Mouse (Mus musculus) CH12.LX (cell line): ENCODE data around the gene Lgi2. TPM values are rescaled to one million over a fixed set of nuclear protein-coding genes. Genes with fewer than 3 reads are reported as not detected.

Source experiments
- DNase-seq: peaks from one replicate; pipeline ENCODE4 v3.0.0-alpha.2; 2013; ENCODE audit errors: extremely low read depth
- H3K27ac ChIP-seq: 2 replicates; pipeline ENCODE4 v1.5.1; 2012; ENCODE audit warnings: low read depth, mild to moderate bottlenecking, control low read depth, moderate library complexity; ENCODE audit not compliant: insufficient read depth
- H3K27me3 ChIP-seq: replicated peaks from 2 replicates; pipeline ENCODE3; 2012; ENCODE audit warnings: inconsistent platforms
- H3K36me3 ChIP-seq, 2 experiments: replicated peaks in 1 of 2; 2 replicates each; pipeline versions ENCODE3 to v1.6.1; 2012; ENCODE audit warnings: inconsistent platforms in 1 of 2, low read length in 1 of 2, mild to moderate bottlenecking in 1 of 2, mixed read lengths in 1 of 2, moderate library complexity in 1 of 2; ENCODE audit not compliant: control insufficient read depth in 1 of 2, insufficient read depth in 1 of 2
- H3K4me1 ChIP-seq, 2 experiments: 2 replicates each; pipeline ENCODE4 v1.6.1; 2012; ENCODE audit warnings: inconsistent platforms in 1 of 2, moderate library complexity in 1 of 2; ENCODE audit not compliant: insufficient read depth in 2 of 2, control insufficient read depth in 1 of 2
- H3K4me2 ChIP-seq: 2 replicates; pipeline ENCODE4 v1.6.1; 2012; ENCODE audit warnings: low read depth, mild to moderate bottlenecking, control low read depth; ENCODE audit not compliant: poor library complexity, insufficient read depth, severe bottlenecking
- H3K4me3 ChIP-seq, 3 experiments: fragments of 150-350 bp in 1 of 3; sonication (generic) in 1 of 3; replicated peaks in 1 of 3; 2 replicates each; pipeline versions ENCODE3 to v1.5.1; 2011 to 2012; ENCODE audit warnings: low read depth in 2 of 3, low read length in 2 of 3, mild to moderate bottlenecking in 2 of 3, moderate library complexity in 2 of 3, control low read depth in 1 of 3, improper control_type of control experiment in 1 of 3, inconsistent platforms in 1 of 3, mixed read lengths in 1 of 3; ENCODE audit not compliant: poor library complexity in 1 of 3
- H3K79me2 ChIP-seq: replicated peaks from 2 replicates; pipeline ENCODE4 v1.6.1; 2012; ENCODE audit warnings: mild to moderate bottlenecking, moderate library complexity; ENCODE audit not compliant: control insufficient read depth, poor library complexity, insufficient read depth, severe bottlenecking; ENCODE audit errors: extremely low read depth
- H3K9ac ChIP-seq: 2 replicates; pipeline ENCODE4 v1.6.1; 2012; ENCODE audit warnings: low read depth, mild to moderate bottlenecking, control low read depth, moderate library complexity; ENCODE audit not compliant: insufficient read depth
- H3K9me3 ChIP-seq: replicated peaks from 2 replicates; pipeline ENCODE3; 2012; ENCODE audit warnings: low read length, inconsistent platforms, mixed read lengths
- BHLHE40 ChIP-seq: IDR thresholded peaks from 2 replicates; pipeline ENCODE4 v1.6.1; 2011; ENCODE audit warnings: mild to moderate bottlenecking, low read depth, low read length, improper control_type of control experiment
- CHD1 ChIP-seq: IDR thresholded peaks from 2 replicates; pipeline ENCODE4 v1.6.1; 2012; ENCODE audit warnings: low read depth, low read length, improper control_type of control experiment, inconsistent platforms
- E2F4 ChIP-seq: IDR thresholded peaks from 2 replicates; pipeline ENCODE4 v1.6.1; 2011; ENCODE audit warnings: low read depth, low read length, improper control_type of control experiment; ENCODE audit not compliant: insufficient replicate concordance
- ELF1 ChIP-seq: IDR thresholded peaks from 2 replicates; pipeline ENCODE4 v1.6.1; 2014; ENCODE audit warnings: low read depth, mild to moderate bottlenecking, inconsistent platforms, low read length, improper control_type of control experiment
- EP300 ChIP-seq: IDR thresholded peaks from 2 replicates; pipeline ENCODE4 v1.6.1; 2011; ENCODE audit warnings: low read length, improper control_type of control experiment
- ETS1 ChIP-seq: conservative IDR thresholded peaks from 2 replicates; pipeline ENCODE4 v1.6.1; 2012; ENCODE audit warnings: low read depth, mild to moderate bottlenecking, inconsistent platforms, low read length, improper control_type of control experiment, moderate library complexity
- GABPA ChIP-seq: IDR thresholded peaks from 2 replicates; pipeline ENCODE4 v1.6.1; 2012; ENCODE audit warnings: low read depth, low read length, improper control_type of control experiment, inconsistent platforms; ENCODE audit not compliant: insufficient replicate concordance
- HCFC1 ChIP-seq: IDR thresholded peaks from 2 replicates; pipeline ENCODE4 v1.6.1; 2012; ENCODE audit warnings: low read depth, mild to moderate bottlenecking, inconsistent platforms, low read length, improper control_type of control experiment
- JUN ChIP-seq: IDR thresholded peaks from 2 replicates; pipeline ENCODE4 v1.6.1; 2011; ENCODE audit warnings: low read depth, mild to moderate bottlenecking, low read length, improper control_type of control experiment, moderate library complexity; ENCODE audit not compliant: insufficient read depth
- MAFK ChIP-seq: IDR thresholded peaks from 2 replicates; pipeline ENCODE4 v1.6.1; 2011; ENCODE audit warnings: low read length, improper control_type of control experiment; ENCODE audit not compliant: insufficient replicate concordance
- MAZ ChIP-seq: IDR thresholded peaks from 2 replicates; pipeline ENCODE4 v1.6.1; 2012; ENCODE audit warnings: low read depth, mild to moderate bottlenecking, inconsistent platforms, low read length, improper control_type of control experiment, moderate library complexity
- MXI1 ChIP-seq: IDR thresholded peaks from 2 replicates; pipeline ENCODE4 v1.6.1; 2011; ENCODE audit warnings: mild to moderate bottlenecking, low read depth, low read length, improper control_type of control experiment
- MYC ChIP-seq: IDR thresholded peaks from 2 replicates; pipeline ENCODE4 v1.6.1; 2011; ENCODE audit warnings: low read depth, mild to moderate bottlenecking, improper control_type of control experiment, low read length
- NELFE ChIP-seq: IDR thresholded peaks from 2 replicates; pipeline ENCODE4 v1.6.1; 2011; ENCODE audit warnings: low read depth, low read length, improper control_type of control experiment
- NRF1 ChIP-seq: IDR thresholded peaks from 2 replicates; pipeline ENCODE4 v1.6.1; 2014; ENCODE audit warnings: low read depth, mild to moderate bottlenecking, inconsistent platforms, low read length, improper control_type of control experiment, moderate library complexity
- PAX5 ChIP-seq: IDR thresholded peaks from 2 replicates; pipeline ENCODE4 v1.6.1; 2012; ENCODE audit warnings: low read length, inconsistent platforms, mixed read lengths
- POLR2A ChIP-seq: IDR thresholded peaks from 2 replicates; pipeline ENCODE4 v1.6.1; 2011; ENCODE audit warnings: low read depth, mild to moderate bottlenecking, improper control_type of control experiment, low read length
- POLR2AphosphoS2 ChIP-seq: IDR thresholded peaks from 2 replicates; pipeline ENCODE4 v1.6.1; 2011; ENCODE audit warnings: low read depth, low read length, improper control_type of control experiment
- RAD21 ChIP-seq: IDR thresholded peaks from 2 replicates; pipeline ENCODE4 v1.6.1; 2011; ENCODE audit warnings: low read depth, mild to moderate bottlenecking, low read length, improper control_type of control experiment, moderate library complexity
- RCOR1 ChIP-seq: conservative IDR thresholded peaks from 2 replicates; pipeline ENCODE4 v1.6.1; 2012; ENCODE audit warnings: low read depth, mild to moderate bottlenecking, inconsistent platforms, low read length, improper control_type of control experiment
- SIN3A ChIP-seq: IDR thresholded peaks from 2 replicates; pipeline ENCODE4 v1.6.1; 2012; ENCODE audit warnings: low read length, improper control_type of control experiment, inconsistent platforms
- TBP ChIP-seq: conservative IDR thresholded peaks from 2 replicates; pipeline ENCODE4 v1.6.1; 2011; ENCODE audit warnings: low read depth, low read length, improper control_type of control experiment
- UBTF ChIP-seq: IDR thresholded peaks from 2 replicates; pipeline ENCODE4 v1.6.1; 2012; ENCODE audit warnings: low read depth, mild to moderate bottlenecking, inconsistent platforms, low read length, improper control_type of control experiment, moderate library complexity
- USF2 ChIP-seq: conservative IDR thresholded peaks from 2 replicates; pipeline ENCODE4 v1.6.1; 2011; ENCODE audit warnings: low read depth, low read length, improper control_type of control experiment
- ZMIZ1 ChIP-seq: IDR thresholded peaks from 2 replicates; pipeline ENCODE4 v1.6.1; 2012; ENCODE audit warnings: low read depth, mild to moderate bottlenecking, inconsistent platforms, low read length, improper control_type of control experiment
- ZNF384 ChIP-seq: IDR thresholded peaks from 2 replicates; pipeline ENCODE4 v1.6.1; 2012; ENCODE audit warnings: low read depth, low read length, improper control_type of control experiment, inconsistent platforms
- dilution Hi-C: fragments of 300-500 bp; cut with MboI; formaldehyde crosslinking; loops from 2 replicates; pipeline ENCODE4 v1.14.3; 2020; ENCODE audit warnings: low sequenced_read_pairs; ENCODE audit not compliant: extremely low pct_unique_long_range_greater_than_20kb, extremely low pct_ligation_motif_present
- in situ Hi-C: fragments of 300-500 bp; cut with MboI; formaldehyde crosslinking; loops from 3 replicates; pipeline ENCODE4 v1.14.3; 2019; ENCODE audit warnings: low sequenced_read_pairs, low pct_ligation_motif_present, low pct_unique_long_range_greater_than_20kb, mixed read lengths
- polyA plus RNA-seq: library from polyadenylated mRNA; unstranded; fragments of >175 nt; gene quantifications from 2 replicates; pipeline ENCODE4 v1.2.1, GENCODE M21; 2012; ENCODE audit warnings: low read depth; ENCODE audit not compliant: insufficient read length
- total RNA-seq, 2 experiments: library from RNA; depleted of rRNA; stranded (reverse); fragments of 300-350 nt in 1 of 2; fragments of >200 nt in 1 of 2; gene quantifications; 2 replicates each; pipeline ENCODE4 v1.2.3; 2012 to 2014

The Lgi2 gene
- total and polyA plus RNA-seq, 3 experiments, result not detected

DNA sequence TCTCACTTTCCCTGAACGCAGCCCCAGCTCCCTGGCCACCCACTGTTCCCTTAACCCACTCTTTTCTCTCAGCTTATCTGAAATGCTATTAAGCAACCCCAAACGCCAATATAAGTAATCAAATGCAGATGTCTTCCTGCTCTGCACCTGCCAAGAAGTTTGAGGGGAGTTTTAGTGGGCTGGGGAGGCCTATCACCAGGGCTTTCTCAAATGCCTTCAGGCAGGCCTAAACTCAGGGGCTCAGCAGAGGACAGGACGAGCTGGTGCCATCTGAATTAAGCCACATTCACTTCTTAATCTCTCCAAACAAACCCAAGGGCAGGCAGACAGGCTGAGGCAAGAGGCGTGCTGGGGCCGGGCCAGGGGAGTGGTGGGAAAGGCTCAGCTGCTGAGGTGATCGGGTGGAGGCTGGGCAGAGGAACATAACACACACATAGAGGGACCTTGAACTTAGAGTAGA lies 38.4 kb upstream of the Lgi2 start:
- H3K9ac ChIP-seq, result no peak overlapping the region

GRCm38 (mm10) chr5:52590612-52591011 lies 24.4 kb upstream of the Lgi2 start:
- in situ Hi-C loops (no loop called here), dilution Hi-C loops (no loop called here)
- Histone ChIP-seq H3K79me2 (no peaks in the 10 kb centered on the region), H3K4me3 (no peak overlapping the region), H3K4me2 (no peak overlapping the region), H3K27ac (no peak overlapping the region), H3K27me3 (peaks cover 4% of the 10 kb centered on the region), H3K9ac (no peak overlapping the region), H3K4me1 (no peaks in the 10 kb centered on the region), H3K36me3 (no peaks in the 10 kb centered on the region), H3K9me3 (peaks cover 4% of the 10 kb centered on the region)
- no peak for DNase-seq
- TF ChIP-seq NRF1 (no peak), JUN (no peak), RAD21 (no peak), EP300 (no peak), POLR2A (no peak), TBP (no peak), CHD1 (no peak), ETS1 (no peak), MYC (no peak), MXI1 (no peak), HCFC1 (no peak), ZMIZ1 (no peak), BHLHE40 (no peak), UBTF (no peak), NELFE (no peak), E2F4 (no peak), MAZ (no peak)

More for the DNA sequence above, 38.4 kb upstream of the Lgi2 start:
- DNase-seq, result no peak
- Histone ChIP-seq H3K4me1 (no peaks in the 10 kb centered on the region), H3K36me3 (no peaks in the 10 kb centered on the region), H3K27me3 (no peaks in the 10 kb centered on the region), H3K79me2 (no peaks in the 10 kb centered on the region), H3K4me2 (no peak overlapping the region), H3K4me3 (no peak overlapping the region), H3K9me3 (peaks cover 6% of the 10 kb centered on the region), H3K27ac (no peak overlapping the region)
- TF ChIP-seq RAD21 (no peak), BHLHE40 (no peak), MAFK (no peak), PAX5 (no peak), SIN3A (no peak), E2F4 (no peak), ZNF384 (no peak), NRF1 (no peak), RCOR1 (no peak), JUN (no peak), GABPA (no peak), POLR2AphosphoS2 (no peak), MAZ (no peak), USF2 (no peak), UBTF (no peak), ETS1 (no peak), ELF1 (no peak), MYC (no peak)
- dilution Hi-C loops (no loop called here), in situ Hi-C loops (no loop called here)
